ENCODE assay signal across 38 mouse cellular contexts in genomic region chr10:87518585-87518984, GRCm38 (mm10). TPM values are rescaled to one million over a fixed set of nuclear protein-coding genes. Genes with fewer than 3 reads are reported as not detected.
A peak's percentile ranks its signal among the peaks of the same experiment; 100 is the strongest.
DNase-seq lines count a peak whose midpoint lies in the region; ATAC-seq and TF ChIP-seq lines count a peak whose summit lies in the region.
"Had no signal": no experiment of that assay in that cellular context is flagged by ENCODE, and none has a peak within 500 bp of the region (broad histone marks: within the 10 kb centered on the region; RNA-seq: fewer than 3 reads in every experiment).

No protein-coding gene starts in this region.

- peaks cover 0 to 10% of the 10 kb centered on the region in 2 experiments; a peak in 1 of 4 replicates for H3K4me1 ChIP-seq in liver, embryonic 14.5 days (replicated peaks; ENCODE audit: control insufficient read depth in 2 of 2, insufficient read depth in 2 of 2, low read length in 1 of 2)
- H3K4me1 ChIP-seq in liver, embryonic 12.5 days: no peaks in the 10 kb centered on the region
- H3K4me1 ChIP-seq in liver, embryonic 15.5 days (replicated peaks): no peaks in the 10 kb centered on the region
- H3K4me1 ChIP-seq: forebrain, embryonic 13.5 days; heart, embryonic 13.5 days; limb, embryonic 10.5 days; limb, embryonic 15.5 days; midbrain, embryonic 12.5 days; neural tube, embryonic 12.5 days had no signal

- peak; percentile 45 for DNase-seq in kidney, adult 11 months
- no peak for DNase-seq in kidney, adult 18-20 months
- no peak for DNase-seq in liver, embryonic 14.5 days (ENCODE audit: low read depth in 3 of 3, low spot score in 3 of 3)
- DNase-seq in left cerebral cortex, postnatal 14 days (ENCODE audit: low spot score in 2 of 2): no peak
- DNase-seq in left cerebral cortex, postnatal 10 days (ENCODE audit: extremely low spot score in 1 of 2, low spot score in 2 of 2): no peak
- no peak for DNase-seq in urinary bladder, postnatal 36 days (ENCODE audit: low spot score in 2 of 2)
- DNase-seq: adrenal gland, adult 8-10 months; cerebellum, adult 8-10 months; cerebellum, postnatal 25 days; gastrocnemius, adult 2 months; heart, postnatal 10 days; lung, postnatal 36 days; right cerebral cortex, adult 18-20 months; spleen, adult 18-20 months; thymus, postnatal 14 days had no signal

- intact Hi-C loops in left cerebral cortex, postnatal 14 days (cut with DNase I): no loop called here
- intact Hi-C loops in left cerebral cortex, postnatal 10 days (cut with DNase I): no loop called here

- peak; percentile 36; the same call in 1 of the 2 replicates for ATAC-seq in liver, embryonic 14.5 days (ENCODE audit: insufficient read depth)
- no peak for ATAC-seq in liver, embryonic 12.5 days
- ATAC-seq in liver, embryonic 15.5 days (ENCODE audit: insufficient read depth): peak; percentile 26; the same call in 1 of the 2 replicates
- ATAC-seq: activated CD4-positive, CD25-positive, alpha-beta regulatory T cell, adult 4 months; forebrain, embryonic 13.5 days; intestine, postnatal 0 days had no signal

- TF ChIP-seq EP300 in liver, embryonic 14.5 days (IDR thresholded peaks at IDR 0.05; ENCODE audit: low read depth): no peak

- no peaks in the 10 kb centered on the region for H3K36me3 ChIP-seq in liver, embryonic 14.5 days (replicated peaks; ENCODE audit: control insufficient read depth, insufficient read depth, low read depth)
- H3K36me3 ChIP-seq in liver, embryonic 12.5 days: no peaks in the 10 kb centered on the region
- no peaks in the 10 kb centered on the region for H3K36me3 ChIP-seq in liver, embryonic 15.5 days (replicated peaks)
- H3K36me3 ChIP-seq: heart, embryonic 13.5 days; limb, embryonic 10.5 days; limb, embryonic 15.5 days; midbrain, embryonic 12.5 days; neural tube, embryonic 12.5 days had no signal

- H3K4me3 ChIP-seq in liver, embryonic 14.5 days (ENCODE audit: insufficient read depth in 1 of 2, low read depth in 2 of 2, low read length in 2 of 2): no peak overlapping the region
- no peak overlapping the region for H3K4me3 ChIP-seq in liver, embryonic 12.5 days
- no peak overlapping the region for H3K4me3 ChIP-seq in liver, embryonic 15.5 days (replicated peaks)
- H3K4me3 ChIP-seq: forebrain, embryonic 13.5 days; gastrocnemius, adult 2 months; heart, embryonic 13.5 days; limb, embryonic 10.5 days; limb, embryonic 15.5 days; midbrain, embryonic 12.5 days; myocyte; neural tube, embryonic 12.5 days had no signal

- H3K27ac ChIP-seq in liver, embryonic 14.5 days: no peak overlapping the region
- H3K27ac ChIP-seq in liver, embryonic 12.5 days: no peak overlapping the region
- no peak overlapping the region for H3K27ac ChIP-seq in liver, embryonic 15.5 days (replicated peaks)
- H3K27ac ChIP-seq: forebrain, embryonic 13.5 days; gastrocnemius, adult 2 months; heart, embryonic 13.5 days; hindbrain, embryonic 14.5 days; limb, embryonic 10.5 days; limb, embryonic 15.5 days; midbrain, embryonic 12.5 days; neural tube, embryonic 12.5 days had no signal

- TF ChIP-seq CTCF in liver, embryonic 14.5 days (IDR thresholded peaks at IDR 0.05; ENCODE audit: low read depth): no peak

- H3K9me3 ChIP-seq in liver, embryonic 14.5 days (ENCODE audit: control insufficient read depth, low read length): no peaks in the 10 kb centered on the region
- H3K9me3 ChIP-seq in liver, embryonic 12.5 days (replicated peaks): no peaks in the 10 kb centered on the region
- no peaks in the 10 kb centered on the region for H3K9me3 ChIP-seq in liver, embryonic 15.5 days (replicated peaks)
- H3K9me3 ChIP-seq: forebrain, embryonic 13.5 days; heart, embryonic 13.5 days; limb, embryonic 10.5 days; limb, embryonic 15.5 days; midbrain, embryonic 12.5 days; neural tube, embryonic 12.5 days had no signal

- no peaks in the 10 kb centered on the region for H3K27me3 ChIP-seq in liver, embryonic 14.5 days (ENCODE audit: control insufficient read depth, insufficient read depth, low read length)
- no peaks in the 10 kb centered on the region for H3K27me3 ChIP-seq in liver, embryonic 12.5 days (replicated peaks)
- H3K27me3 ChIP-seq in liver, embryonic 15.5 days: no peaks in the 10 kb centered on the region
- H3K27me3 ChIP-seq: CH12.LX; forebrain, embryonic 13.5 days; limb, embryonic 15.5 days; midbrain, embryonic 12.5 days; neural tube, embryonic 12.5 days had no signal

- H3K9ac ChIP-seq in liver, embryonic 14.5 days (replicated peaks): no peak overlapping the region
- no peak overlapping the region for H3K9ac ChIP-seq in liver, embryonic 12.5 days
- H3K9ac ChIP-seq in liver, embryonic 15.5 days: no peak overlapping the region
- H3K9ac ChIP-seq: forebrain, embryonic 13.5 days; heart, embryonic 13.5 days; hindbrain, embryonic 14.5 days; limb, embryonic 15.5 days; midbrain, embryonic 12.5 days; neural tube, embryonic 12.5 days had no signal

- H3K4me2 ChIP-seq in liver, embryonic 14.5 days (ENCODE audit: low read depth): no peak overlapping the region
- no peak overlapping the region for H3K4me2 ChIP-seq in liver, embryonic 12.5 days
- H3K4me2 ChIP-seq in liver, embryonic 15.5 days: no peak overlapping the region
- H3K4me2 ChIP-seq: forebrain, embryonic 13.5 days; heart, embryonic 13.5 days; hindbrain, embryonic 14.5 days; limb, embryonic 15.5 days; midbrain, embryonic 12.5 days; neural tube, embryonic 12.5 days had no signal

- 28% methylated on average over 2 of the region's 2 CpGs for WGBS in liver, embryonic 14.5 days (ENCODE audit: insufficient replicate concordance)
- WGBS in liver, embryonic 12.5 days (ENCODE audit: insufficient replicate concordance): 47% methylated on average over 2 of the region's 2 CpGs
- WGBS in liver, embryonic 15.5 days (ENCODE audit: insufficient replicate concordance): 36% methylated on average over 2 of the region's 2 CpGs

RNA-seq across cellular contexts. Expression of gene Pah, which starts 3.0 kb away (rescaled TPM):
- polyA plus RNA-seq in liver, embryonic 14.5 days (2012; rRNA removed): 20.8 and 20.9 TPM in 2 replicates
- 31.6 and 33.2 TPM in 2 replicates for polyA plus RNA-seq in liver, embryonic 14.5 days (2014; fragmentation: Nextera tagmentation; extraction: Ambion mirVana)
- polyA plus RNA-seq in liver, embryonic 12.5 days (2016; fragmentation: Nextera tagmentation; extraction: Ambion mirVana): 12.0 and 13.4 TPM in 2 replicates
- 44.8 and 45.4 TPM in 2 replicates for polyA plus RNA-seq in liver, embryonic 15.5 days (2015; fragmentation: Nextera tagmentation; extraction: Ambion mirVana)
- total RNA-seq in left cerebral cortex, postnatal 14 days (2021): under 1 TPM; 0.20 to 0.32 TPM
- total RNA-seq in left cerebral cortex, postnatal 10 days (2021): under 1 TPM in 1 of 2 experiments, not detected in 1; 0.54 TPM
- total RNA-seq: CH12.LX; ES-E14; gastrocnemius, adult 2 months; heart, postnatal 10 days; hematopoietic stem cell, adult 5-6 weeks; layer of hippocampus, adult 8-10 months; layer of hippocampus, postnatal 25 days; megakaryocyte, adult 5-6 weeks; midbrain, postnatal 0 days had no signal
- polyA plus RNA-seq: activated CD4-positive, CD25-positive, alpha-beta regulatory T cell, adult 4 months; C2C12; embryonic facial prominence, embryonic 11.5 days; forebrain, embryonic 13.5 days; limb, embryonic 10.5 days; limb, embryonic 15.5 days; midbrain, embryonic 12.5 days; myocyte; urinary bladder, adult 2 months had no signal

RNA-seq across cellular contexts. Expression of gene Ascl1, which starts 25.1 kb away (rescaled TPM):
- 0.03 and 0.09 TPM in 2 replicates for polyA plus RNA-seq in liver, embryonic 14.5 days (2012; rRNA removed)
- polyA plus RNA-seq in liver, embryonic 14.5 days (2014; fragmentation: Nextera tagmentation; extraction: Ambion mirVana): not detected in 2 replicates
- polyA plus RNA-seq in liver, embryonic 12.5 days (2016; fragmentation: Nextera tagmentation; extraction: Ambion mirVana): 0.29 and 0.33 TPM in 2 replicates
- 0.03 TPM in 1 of 2 replicates, not detected in the other for polyA plus RNA-seq in liver, embryonic 15.5 days (2015; fragmentation: Nextera tagmentation; extraction: Ambion mirVana)
- total RNA-seq in left cerebral cortex, postnatal 14 days (2021): 1 to 10 TPM; 4.3 to 7.8 TPM
- total RNA-seq in left cerebral cortex, postnatal 10 days (2021): 1 to 10 TPM; 8.4 to 8.5 TPM
- total RNA-seq: CH12.LX; gastrocnemius, adult 2 months; heart, adult 8-10 months; heart, postnatal 10 days; hematopoietic stem cell, adult 5-6 weeks; megakaryocyte, adult 5-6 weeks had no signal
- polyA plus RNA-seq: activated CD4-positive, CD25-positive, alpha-beta regulatory T cell, adult 4 months; C2C12; myocyte had no signal
